Mouse (Mus musculus) midbrain, embryonic 15.5 days (tissue): Measurements from ENCODE around the gene Slc7a4. TPM values are rescaled to one million over a fixed set of nuclear protein-coding genes. Genes with fewer than 3 reads are reported as not detected.

Experiments
- ATAC-seq: fragments of 200-750 bp; cut with Nextera tagmentation; replicated peaks from 2 replicates; pipeline ENCODE4 v1.8.0; 2017; ENCODE audit warnings: moderate TSS enrichment
- H3K27ac ChIP-seq: fragments of 300-500 bp; sonication (generic); 2 replicates; pipeline ENCODE4 v1.5.1; 2015; ENCODE audit warnings: mild to moderate bottlenecking, inconsistent platforms
- H3K27me3 ChIP-seq: fragments of 300-500 bp; sonication (generic); replicated peaks from 2 replicates; pipeline ENCODE4 v1.6.1; 2015; ENCODE audit warnings: inconsistent platforms
- H3K36me3 ChIP-seq: fragments of 300-500 bp; sonication (generic); replicated peaks from 2 replicates; pipeline ENCODE4 v1.6.1; 2015; ENCODE audit warnings: inconsistent platforms
- H3K4me1 ChIP-seq: fragments of 300-500 bp; sonication (generic); 2 replicates; pipeline ENCODE4 v1.6.1; 2015; ENCODE audit warnings: inconsistent platforms
- H3K4me2 ChIP-seq: fragments of 300-500 bp; sonication (generic); 2 replicates; pipeline ENCODE4 v1.6.1; 2015; ENCODE audit warnings: inconsistent platforms, mild to moderate bottlenecking, moderate library complexity
- H3K4me3 ChIP-seq: fragments of 300-500 bp; sonication (generic); 2 replicates; pipeline ENCODE4 v1.5.1; 2015; ENCODE audit warnings: mild to moderate bottlenecking, inconsistent platforms
- H3K9ac ChIP-seq: fragments of 300-500 bp; sonication (generic); 2 replicates; pipeline ENCODE4 v1.6.1; 2015; ENCODE audit warnings: mild to moderate bottlenecking, inconsistent platforms
- H3K9me3 ChIP-seq: fragments of 300-500 bp; sonication (generic); 2 replicates; pipeline ENCODE4 v1.6.1; 2016; ENCODE audit warnings: inconsistent platforms
- WGBS: fragments of 180-500 bp; shearing (Covaris S2); methylation state at CpG from one replicate; pipeline ENCODE4 v1.1.7; 2015; ENCODE audit warnings: mixed read lengths; 5-methylcytosine and 5-hydroxymethylcytosine counted together
- polyA plus RNA-seq: library from polyadenylated mRNA; unstranded; fragments of >200 nt; fragmentation: Nextera tagmentation; extraction: Ambion mirVana; gene quantifications from 2 replicates; pipeline ENCODE4 v1.2.1, GENCODE M21; 2015

The Slc7a4 gene
- polyA plus RNA-seq, 1 experiment from 2014 or later: 42.7 TPM

DNA sequence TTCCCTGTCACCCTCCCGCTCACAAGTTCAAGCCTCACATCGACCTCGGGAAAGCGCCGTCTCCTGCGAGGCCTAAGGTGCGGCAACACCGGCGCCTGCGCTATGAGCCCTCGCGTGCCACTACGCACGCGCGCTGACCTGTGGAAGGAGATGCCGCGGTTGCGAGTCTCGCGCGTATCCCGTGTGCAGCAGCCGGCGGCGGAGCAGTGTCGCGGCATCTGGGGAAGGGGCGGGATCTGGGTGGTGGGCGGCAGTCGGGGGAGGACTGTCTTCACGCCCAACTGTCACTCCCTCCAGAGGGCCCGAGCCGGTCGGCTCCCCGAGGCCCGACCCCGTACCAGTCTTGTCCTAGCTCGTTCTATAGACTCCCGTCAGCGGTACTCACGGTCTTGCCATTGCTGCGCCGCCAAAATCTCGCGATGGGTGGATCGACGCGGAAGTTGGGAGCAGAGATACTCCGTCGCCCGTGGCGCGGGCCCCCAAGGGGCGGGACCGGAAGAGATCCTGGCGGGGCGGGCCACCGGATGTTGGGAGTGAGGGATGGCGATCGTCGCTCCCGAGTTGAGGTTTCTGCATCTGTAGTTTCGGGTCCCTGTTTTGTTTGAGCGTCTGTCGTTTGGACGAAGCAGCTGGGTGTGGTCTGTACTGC is 52.2 kb downstream of the Slc7a4 start, which contains the start of gene Thap7:
Thap7 (minus strand) TSS at position 497 of the 649 bp plus-strand sequence.
- under 1% methylated on average over 67 of the region's 67 CpGs for WGBS
- peak; percentile 97 for ATAC-seq

DNA sequence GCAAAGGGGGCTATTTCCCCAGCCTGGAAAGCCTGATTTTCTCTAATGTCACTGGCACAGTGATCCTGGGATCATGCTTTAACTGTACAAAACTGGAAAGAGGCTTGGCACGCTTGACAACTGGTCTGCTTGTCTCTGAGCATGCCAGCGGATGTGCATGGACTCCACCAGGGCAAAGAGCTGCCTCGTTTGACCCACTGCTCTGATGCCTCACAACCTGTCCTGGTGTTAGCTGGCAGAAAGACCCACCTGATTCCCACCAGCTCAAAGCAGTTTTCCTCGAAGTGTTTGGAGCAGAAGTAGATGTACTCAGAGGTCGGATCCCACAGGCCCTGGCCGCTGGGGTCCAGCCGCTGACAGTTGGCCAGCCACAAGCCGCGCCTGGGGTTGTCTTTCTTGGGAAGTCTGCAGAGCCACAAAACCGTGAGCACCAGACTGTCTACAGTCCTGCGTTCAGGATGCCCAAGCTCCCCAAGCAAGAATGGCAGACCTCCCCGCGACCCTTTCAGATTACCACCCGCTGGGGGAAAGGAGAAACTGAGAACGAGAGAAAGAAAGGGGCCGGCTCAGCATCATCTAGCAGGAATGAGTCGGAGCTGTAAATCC is 52.9 kb downstream of the Slc7a4 start:
- peak overlapping the region; percentile 84 for H3K9ac ChIP-seq
- H3K4me1 ChIP-seq: peaks cover 22% of the 10 kb centered on the region
- peak overlapping the region; percentile 75 for H3K4me3 ChIP-seq
- H3K27me3 ChIP-seq: no peaks in the 10 kb centered on the region
- 17% methylated on average over 17 of the region's 17 CpGs for WGBS
- no peaks in the 10 kb centered on the region for H3K9me3 ChIP-seq
- peak overlapping the region; percentile 92 for H3K4me2 ChIP-seq
- H3K27ac ChIP-seq: peak overlapping the region; percentile 99
- peaks cover 18% of the 10 kb centered on the region; the same call in 1 of the 2 replicates for H3K36me3 ChIP-seq
- ATAC-seq: peak; percentile 19

More for the DNA sequence above, 52.2 kb downstream of the Slc7a4 start, which contains the start of gene Thap7:
- H3K9me3 ChIP-seq: no peaks in the 10 kb centered on the region
- H3K4me1 ChIP-seq: peaks cover 22% of the 10 kb centered on the region
- peak within 1 kb of the TSS; percentile 75 for H3K4me3 ChIP-seq
- H3K27ac ChIP-seq: peak within 1 kb of the TSS; percentile 99
- no peaks in the 10 kb centered on the region for H3K27me3 ChIP-seq
- peaks cover 11% of the 10 kb centered on the region; the same call in 1 of the 2 replicates for H3K36me3 ChIP-seq
- peak within 1 kb of the TSS; percentile 84 for H3K9ac ChIP-seq
- H3K4me2 ChIP-seq: peak within 1 kb of the TSS; percentile 92

DNA sequence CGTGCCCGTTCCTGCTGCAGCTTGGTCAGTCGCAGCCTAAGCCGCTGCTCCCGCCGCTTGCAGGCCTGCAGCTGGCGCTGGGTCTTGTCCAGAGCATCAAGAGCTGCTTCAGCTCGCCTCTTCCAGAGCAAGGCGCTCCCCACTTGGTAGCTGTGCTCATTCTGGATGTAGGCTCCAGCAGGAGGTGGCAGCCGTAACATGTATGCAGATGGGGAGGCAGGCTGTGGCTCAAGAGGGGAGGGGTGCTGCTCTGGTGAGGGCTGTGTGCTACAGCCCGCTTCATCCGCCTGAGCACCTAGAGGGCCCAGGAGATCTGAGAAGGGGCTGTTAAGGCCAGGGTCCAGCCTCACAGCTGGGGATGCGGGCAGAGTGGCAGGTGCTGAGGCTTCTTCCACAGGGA is 54.7 kb downstream of the Slc7a4 start:
- H3K9ac ChIP-seq: no peak overlapping the region
- no peak overlapping the region for H3K4me2 ChIP-seq
- WGBS: 89% methylated on average over 13 of the region's 13 CpGs
- no peaks in the 10 kb centered on the region for H3K27me3 ChIP-seq
- H3K9me3 ChIP-seq: no peaks in the 10 kb centered on the region
- peaks cover 32% of the 10 kb centered on the region for H3K36me3 ChIP-seq
- ATAC-seq: no peak
- H3K4me1 ChIP-seq: peaks cover 22% of the 10 kb centered on the region
- H3K27ac ChIP-seq: no peak overlapping the region
- no peak overlapping the region for H3K4me3 ChIP-seq

DNA sequence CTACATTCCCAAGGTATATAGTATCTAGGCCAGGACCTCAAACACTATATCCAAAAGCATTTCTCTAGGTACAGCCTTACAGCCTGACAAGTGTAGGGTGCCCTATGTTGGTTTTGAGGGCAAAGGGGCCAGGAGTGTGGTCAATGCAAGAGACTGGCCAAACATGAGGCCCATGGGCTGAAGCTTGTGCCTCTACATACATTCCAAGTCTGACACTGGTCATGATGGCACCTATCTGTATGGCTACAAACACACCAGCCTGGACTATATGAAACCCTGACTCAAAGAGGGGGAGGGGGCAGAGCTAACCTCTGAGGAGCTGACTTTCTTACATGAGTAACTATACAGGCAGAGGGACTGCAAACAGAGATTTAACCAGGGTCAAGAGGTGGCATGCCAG is 55.4 kb downstream of the Slc7a4 start:
- ATAC-seq: no peak
- Histone ChIP-seq H3K4me1 (peaks cover 22% of the 10 kb centered on the region), H3K9ac (no peak overlapping the region), H3K27me3 (no peaks in the 10 kb centered on the region), H3K9me3 (no peaks in the 10 kb centered on the region), H3K27ac (no peak overlapping the region), H3K4me3 (no peak overlapping the region), H3K4me2 (no peak overlapping the region), H3K36me3 (peaks cover 37% of the 10 kb centered on the region)

DNA sequence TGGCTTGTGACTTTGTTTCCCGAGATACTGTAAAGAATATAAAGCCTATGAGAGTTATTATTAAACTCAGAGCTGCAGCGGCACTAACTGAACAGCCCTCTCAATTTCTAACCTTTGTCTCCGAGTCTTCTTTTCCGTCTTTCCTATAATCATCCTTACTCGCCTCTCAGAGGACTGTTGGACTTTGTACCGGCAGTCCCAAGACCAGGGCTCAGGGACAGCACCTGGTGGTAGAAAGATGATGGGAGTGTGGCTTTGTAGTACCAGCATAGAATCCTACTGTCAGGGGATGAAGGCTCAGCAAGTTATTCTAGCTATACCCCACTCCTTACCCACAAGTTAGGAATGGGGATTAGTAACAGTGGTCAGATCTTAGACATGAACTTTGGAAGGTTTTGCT is 56.8 kb downstream of the Slc7a4 start:
- Histone ChIP-seq H3K4me1 (peaks cover 13% of the 10 kb centered on the region), H3K9ac (no peak overlapping the region), H3K36me3 (peaks cover 51% of the 10 kb centered on the region), H3K27me3 (no peaks in the 10 kb centered on the region), H3K27ac (no peak overlapping the region), H3K4me2 (no peak overlapping the region), H3K9me3 (no peaks in the 10 kb centered on the region), H3K4me3 (no peak overlapping the region)
- 90% methylated on average over 6 of the region's 6 CpGs for WGBS
- no peak for ATAC-seq

DNA sequence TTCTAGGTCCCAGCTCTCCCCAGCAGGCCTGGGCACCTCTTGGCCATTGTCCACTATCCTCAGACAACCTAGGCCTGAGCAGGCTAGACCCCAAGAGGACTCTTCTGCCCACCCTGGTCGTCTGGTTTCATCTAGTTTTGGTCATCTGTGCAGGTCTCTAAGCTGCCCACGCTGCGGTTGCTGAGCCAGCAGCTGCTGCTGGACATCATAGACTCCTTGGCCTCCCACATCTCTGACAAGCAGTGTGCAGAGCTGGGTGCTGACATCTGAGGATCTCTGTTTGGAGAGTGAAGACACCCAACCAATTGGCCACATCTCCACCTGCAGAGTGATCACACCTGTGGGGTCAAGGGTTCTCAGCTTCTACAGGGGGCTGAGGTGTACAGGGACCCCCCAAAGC is 57.5 kb downstream of the Slc7a4 start:
- no peak for ATAC-seq
- Histone ChIP-seq H3K27me3 (no peaks in the 10 kb centered on the region), H3K27ac (no peak overlapping the region), H3K4me3 (no peak overlapping the region), H3K4me1 (peaks cover 13% of the 10 kb centered on the region), H3K4me2 (no peak overlapping the region), H3K9ac (no peak overlapping the region), H3K9me3 (no peaks in the 10 kb centered on the region), H3K36me3 (peaks cover 58% of the 10 kb centered on the region)
- WGBS: 91% methylated on average over 3 of the region's 3 CpGs

DNA sequence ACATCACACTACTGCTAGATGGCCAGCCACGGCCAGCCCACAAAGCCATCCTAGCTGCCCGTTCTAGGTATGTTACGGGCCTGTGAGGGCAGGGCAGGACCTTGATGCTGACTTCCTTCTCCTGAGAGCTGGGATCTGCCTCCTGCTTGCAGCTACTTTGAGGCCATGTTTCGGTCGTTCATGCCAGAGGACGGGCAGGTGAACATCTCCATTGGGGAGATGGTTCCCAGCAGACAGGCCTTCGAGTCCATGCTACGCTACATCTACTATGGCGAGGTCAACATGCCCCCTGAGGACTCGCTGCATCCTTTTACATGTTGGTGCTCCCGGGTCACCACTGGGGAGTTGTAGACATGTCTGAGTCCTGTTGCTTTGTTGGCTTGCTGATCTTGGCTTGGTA is 58.9 kb downstream of the Slc7a4 start:
- whole genome bisulfite sequencing: 93% methylated on average over 11 of the region's 11 CpGs
- no peak overlapping the region for H3K4me2 ChIP-seq
- H3K4me1 ChIP-seq: 0 out of 2 replicates have a peak, but pooled peaks cover 3% of the 10 kb centered on the region
- no peak overlapping the region for H3K4me3 ChIP-seq
- H3K9ac ChIP-seq: no peak overlapping the region
- H3K27ac ChIP-seq: no peak overlapping the region
- peaks cover 72% of the 10 kb centered on the region for H3K36me3 ChIP-seq
- H3K9me3 ChIP-seq: no peaks in the 10 kb centered on the region
- no peaks in the 10 kb centered on the region for H3K27me3 ChIP-seq
- ATAC-seq: no peak

Other genes with a start within 250 kb of the Slc7a4 start
- 24.5 and 25.1 TPM in 2 replicates for gene Snap29, start 177.2 kb downstream of the Slc7a4 start, polyA plus RNA-seq
- gene Pi4ka, start 176.9 kb downstream of the Slc7a4 start, polyA plus RNA-seq: 68.4 and 77.8 TPM in 2 replicates
- 83.2 and 89.6 TPM in 2 replicates for gene Crkl, start 131.2 kb downstream of the Slc7a4 start, polyA plus RNA-seq
- gene Aifm3, start 93.6 kb downstream of the Slc7a4 start, polyA plus RNA-seq: 16.8 and 17.9 TPM in 2 replicates
- gene Lztr1, start 74.5 kb downstream of the Slc7a4 start, polyA plus RNA-seq: 146 and 164 TPM in 2 replicates
- 60.4 and 65.3 TPM in 2 replicates for gene Thap7, start 52.1 kb downstream of the Slc7a4 start, polyA plus RNA-seq
- gene Lrrc74b, start 22.0 kb downstream of the Slc7a4 start, polyA plus RNA-seq: 1.3 TPM in 2 replicates
- 2.3 and 3.1 TPM in 2 replicates for gene P2rx6, start 21.3 kb downstream of the Slc7a4 start, polyA plus RNA-seq
- 30.1 and 34.7 TPM in 2 replicates for gene Smpd4, start 36.1 kb upstream of the Slc7a4 start, polyA plus RNA-seq
- 11.2 and 11.5 TPM in 2 replicates for gene Ccdc74a, start 63.3 kb upstream of the Slc7a4 start, polyA plus RNA-seq
- gene Med15, start 149.7 kb upstream of the Slc7a4 start, polyA plus RNA-seq: 53.2 and 59.4 TPM in 2 replicates
- gene Klhl22, start 176.4 kb upstream of the Slc7a4 start, polyA plus RNA-seq: 93.2 and 93.4 TPM in 2 replicates
- 1.7 and 2.6 TPM in 2 replicates for gene Scarf2, start 214.1 kb upstream of the Slc7a4 start, polyA plus RNA-seq
- gene B830017H08Rik, start 249.9 kb upstream of the Slc7a4 start, polyA plus RNA-seq: 3.5 and 4.9 TPM in 2 replicates